Mouse (Mus musculus): Measurements from ENCODE around the gene Slc26a11. TPM values are rescaled to one million over a fixed set of nuclear protein-coding genes. Genes with fewer than 3 reads are reported as not detected.
"Not testable (repeated sequence)": the region's sequence is repeated elsewhere in the genome, so short reads cannot be mapped to it uniquely, and the experiment has no call there.

Slc26a11 gene
- polyA plus RNA-seq, 1 experiment from 2014 or later = 12.6 TPM

- Histone ChIP-seq H3K9me3 (ENCODE audit: control insufficient read depth, low read length) (no peaks in the 10 kb centered on the region), H3K27ac (ENCODE audit: low read length) (no peak overlapping the region), H3K9ac (ENCODE audit: low read length) (no peak overlapping the region), H3K4me3 (ENCODE audit: low read length) (no peak overlapping the region), H3K4me2 (ENCODE audit: low read depth, low read length) (no peak overlapping the region), H3K36me3 (ENCODE audit: control insufficient read depth, insufficient read depth, low read length) (no peaks in the 10 kb centered on the region), H3K4me1 (replicated peaks; ENCODE audit: control insufficient read depth, insufficient read depth, low read length) (no peaks in the 10 kb centered on the region), H3K27me3 (ENCODE audit: control insufficient read depth, insufficient read depth, low read depth, low read length) (no peaks in the 10 kb centered on the region)
- ATAC-seq (ENCODE audit: low read depth) = no peak
- 46% methylated on average over 9 of the region's 9 CpGs for WGBS
These were observed 26.4 kb downstream of the Slc26a11 start for GRCm38 (mm10) chr11:119381631-119382337.

- Histone ChIP-seq H3K27me3 (ENCODE audit: control insufficient read depth, insufficient read depth, low read depth, low read length) (no peaks in the 10 kb centered on the region), H3K9ac (ENCODE audit: low read length) (no peak overlapping the region), H3K36me3 (ENCODE audit: control insufficient read depth, insufficient read depth, low read length) (no peaks in the 10 kb centered on the region), H3K4me1 (replicated peaks; ENCODE audit: control insufficient read depth, insufficient read depth, low read length) (no peaks in the 10 kb centered on the region), H3K4me3 (ENCODE audit: low read length) (no peak overlapping the region), H3K9me3 (ENCODE audit: control insufficient read depth, low read length) (no peaks in the 10 kb centered on the region), H3K4me2 (ENCODE audit: low read depth, low read length) (no peak overlapping the region), H3K27ac (ENCODE audit: low read length) (no peak overlapping the region)
- ATAC-seq (ENCODE audit: low read depth) = no peak
- 68% methylated on average over 6 of the region's 6 CpGs for WGBS
These were observed 27.0 kb downstream of the Slc26a11 start for GRCm38 (mm10) chr11:119382338-119382850.

- WGBS = 67% methylated on average over 4 of the region's 4 CpGs
- no peaks in the 10 kb centered on the region for H3K27me3 ChIP-seq (ENCODE audit: control insufficient read depth, insufficient read depth, low read depth, low read length)
These were observed 29.5 kb downstream of the Slc26a11 start for GRCm38 (mm10) chr11:119384904-119385303.

GRCm38 (mm10) chr11:119386306-119386705, 30.9 kb downstream of the Slc26a11 start:
- Histone ChIP-seq H3K27me3 (ENCODE audit: control insufficient read depth, insufficient read depth, low read depth, low read length) (no peaks in the 10 kb centered on the region), H3K4me3 (ENCODE audit: low read length) (no peak overlapping the region), H3K4me2 (ENCODE audit: low read depth, low read length) (no peak overlapping the region), H3K27ac (ENCODE audit: low read length) (no peak overlapping the region), H3K9ac (ENCODE audit: low read length) (no peak overlapping the region), H3K4me1 (replicated peaks; ENCODE audit: control insufficient read depth, insufficient read depth, low read length) (peaks cover 7% of the 10 kb centered on the region), H3K36me3 (ENCODE audit: control insufficient read depth, insufficient read depth, low read length) (no peaks in the 10 kb centered on the region), H3K9me3 (ENCODE audit: control insufficient read depth, low read length) (no peaks in the 10 kb centered on the region)
- no peak for ATAC-seq (ENCODE audit: low read depth)
- WGBS = 90% methylated on average over 5 of the region's 5 CpGs

More at GRCm38 (mm10) chr11:119384904-119385303, 29.5 kb downstream of the Slc26a11 start:
- Histone ChIP-seq H3K4me1 (replicated peaks; ENCODE audit: control insufficient read depth, insufficient read depth, low read length) (peaks cover 4% of the 10 kb centered on the region; the same call in 1 of the 2 replicates), H3K4me2 (ENCODE audit: low read depth, low read length) (no peak overlapping the region), H3K27ac (ENCODE audit: low read length) (no peak overlapping the region), H3K9me3 (ENCODE audit: control insufficient read depth, low read length) (no peaks in the 10 kb centered on the region), H3K4me3 (ENCODE audit: low read length) (no peak overlapping the region), H3K9ac (ENCODE audit: low read length) (no peak overlapping the region), H3K36me3 (ENCODE audit: control insufficient read depth, insufficient read depth, low read length) (no peaks in the 10 kb centered on the region)
- ATAC-seq (ENCODE audit: low read depth) = no peak

- H3K36me3 ChIP-seq (ENCODE audit: control insufficient read depth, insufficient read depth, low read length); H3K4me1 ChIP-seq (replicated peaks; ENCODE audit: control insufficient read depth, insufficient read depth, low read length); H3K27ac ChIP-seq (ENCODE audit: low read length); H3K9ac ChIP-seq (ENCODE audit: low read length); H3K4me3 ChIP-seq (ENCODE audit: low read length); H3K27me3 ChIP-seq (ENCODE audit: control insufficient read depth, insufficient read depth, low read depth, low read length); ATAC-seq (ENCODE audit: low read depth); H3K9me3 ChIP-seq (ENCODE audit: control insufficient read depth, low read length); H3K4me2 ChIP-seq (ENCODE audit: low read depth, low read length): not testable (repeated sequence)
- WGBS = 9% methylated on average over 3 of the region's 3 CpGs
These were observed 31.9 kb downstream of the Slc26a11 start for GRCm38 (mm10) chr11:119387273-119387672.

GRCm38 (mm10) chr11:119389851-119390270, 34.5 kb downstream of the Slc26a11 start:
- peak overlapping the region; percentile 82 for H3K9ac ChIP-seq (ENCODE audit: low read length)
- H3K4me3 ChIP-seq (ENCODE audit: low read length) = peak overlapping the region; percentile 82
- H3K4me2 ChIP-seq (ENCODE audit: low read depth, low read length) = peak overlapping the region; percentile 85
- WGBS = under 1% methylated on average over 35 of the region's 35 CpGs
- peaks cover 13% of the 10 kb centered on the region for H3K4me1 ChIP-seq (replicated peaks; ENCODE audit: control insufficient read depth, insufficient read depth, low read length)
- H3K27ac ChIP-seq (ENCODE audit: low read length) = peak overlapping the region; percentile 95
- H3K36me3 ChIP-seq (ENCODE audit: control insufficient read depth, insufficient read depth, low read length) = no peaks in the 10 kb centered on the region
- no peaks in the 10 kb centered on the region for H3K9me3 ChIP-seq (ENCODE audit: control insufficient read depth, low read length)
- no peaks in the 10 kb centered on the region for H3K27me3 ChIP-seq (ENCODE audit: control insufficient read depth, insufficient read depth, low read depth, low read length)
- ATAC-seq (ENCODE audit: low read depth) = peak; percentile 72

- H3K36me3 ChIP-seq (ENCODE audit: control insufficient read depth, insufficient read depth, low read length) = no peaks in the 10 kb centered on the region
- ATAC-seq (ENCODE audit: low read depth) = peak; percentile 59
- H3K9ac ChIP-seq (ENCODE audit: low read length) = peak overlapping the region; percentile 82
- no peaks in the 10 kb centered on the region for H3K9me3 ChIP-seq (ENCODE audit: control insufficient read depth, low read length)
- H3K27me3 ChIP-seq (ENCODE audit: control insufficient read depth, insufficient read depth, low read depth, low read length) = no peaks in the 10 kb centered on the region
- 1% methylated on average over 53 of the region's 53 CpGs for WGBS
- peaks cover 15% of the 10 kb centered on the region for H3K4me1 ChIP-seq (replicated peaks; ENCODE audit: control insufficient read depth, insufficient read depth, low read length)
- H3K4me2 ChIP-seq (ENCODE audit: low read depth, low read length) = peak overlapping the region; percentile 85
- peak overlapping the region; percentile 82 for H3K4me3 ChIP-seq (ENCODE audit: low read length)
- peak overlapping the region; percentile 95 for H3K27ac ChIP-seq (ENCODE audit: low read length)
These were observed 35.2 kb downstream of the Slc26a11 start for GRCm38 (mm10) chr11:119390271-119391231.

- Histone ChIP-seq H3K27me3 (ENCODE audit: control insufficient read depth, insufficient read depth, low read depth, low read length) (no peaks in the 10 kb centered on the region), H3K9me3 (ENCODE audit: control insufficient read depth, low read length) (no peaks in the 10 kb centered on the region), H3K27ac (ENCODE audit: low read length) (peak overlapping the region; percentile 18; the same call in 1 of the 2 replicates), H3K4me1 (replicated peaks; ENCODE audit: control insufficient read depth, insufficient read depth, low read length) (peaks cover 15% of the 10 kb centered on the region), H3K9ac (ENCODE audit: low read length) (no peak overlapping the region), H3K4me3 (ENCODE audit: low read length) (peak overlapping the region; percentile 78), H3K36me3 (ENCODE audit: control insufficient read depth, insufficient read depth, low read length) (no peaks in the 10 kb centered on the region), H3K4me2 (ENCODE audit: low read depth, low read length) (peak overlapping the region; percentile 85)
- WGBS = 34% methylated on average over 7 of the region's 7 CpGs
- no peak for ATAC-seq (ENCODE audit: low read depth)
These were observed 36.1 kb downstream of the Slc26a11 start for GRCm38 (mm10) chr11:119391386-119392000.
